In the genomic region with DNA sequence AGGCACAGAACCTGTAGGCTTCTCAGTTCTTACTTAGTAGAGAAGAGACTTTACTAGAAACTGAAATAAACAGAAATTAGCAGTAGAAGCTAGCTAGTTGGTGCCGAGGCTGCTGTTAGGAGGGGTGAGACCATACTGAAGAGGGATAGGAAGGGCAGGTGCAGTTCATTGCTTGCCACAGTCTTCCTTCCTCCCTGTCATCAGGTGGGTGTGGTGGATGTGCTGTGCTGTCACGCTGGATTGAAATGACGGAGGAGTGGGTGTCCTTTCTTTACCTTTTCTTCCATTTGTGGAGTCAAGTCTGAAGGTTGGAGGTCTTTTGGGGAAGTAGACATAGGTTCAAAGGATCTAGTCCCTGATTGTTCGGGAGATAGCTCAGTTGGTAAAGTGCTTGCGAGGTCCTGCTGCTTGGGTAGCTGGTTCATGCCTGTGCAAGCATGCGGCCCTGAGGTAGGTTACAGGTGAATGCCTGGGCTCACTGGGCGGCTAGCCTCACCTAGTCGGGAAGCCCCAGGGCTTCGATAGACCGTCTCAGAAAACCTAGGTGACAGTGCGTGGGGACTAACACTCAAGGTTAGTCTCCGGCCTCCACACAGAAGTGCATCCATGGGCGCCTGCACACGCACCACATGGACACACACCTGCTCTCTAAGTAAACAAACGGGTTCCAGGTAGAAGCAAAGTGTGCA, we compare ENCODE assay signal across 13 mouse cellular contexts. TPM values are rescaled to one million over a fixed set of nuclear protein-coding genes. Genes with fewer than 3 reads are reported as not detected.
DNase-seq lines count a peak whose midpoint lies in the region; ATAC-seq and TF ChIP-seq lines count a peak whose summit lies in the region.
"Had no signal": no experiment of that assay in that cellular context is flagged by ENCODE, and none has a peak within 500 bp of the region (broad histone marks: within the 10 kb centered on the region; RNA-seq: fewer than 3 reads in every experiment).

No protein-coding gene starts in this region.

- 94% methylated on average over 15 of the region's 15 CpGs for WGBS in midbrain, embryonic 11.5 days
- 91% methylated on average over 15 of the region's 15 CpGs for WGBS in midbrain, embryonic 10.5 days
- 65% methylated on average over 15 of the region's 15 CpGs for WGBS in liver, embryonic 14.5 days (ENCODE audit: insufficient replicate concordance)
- WGBS in lung, postnatal 0 days, result 88% methylated on average over 15 of the region's 15 CpGs

- no peaks in the 10 kb centered on the region for H3K9me3 ChIP-seq in midbrain, embryonic 11.5 days (ENCODE audit: control insufficient read depth, low read length)
- no peaks in the 10 kb centered on the region for H3K9me3 ChIP-seq in midbrain, embryonic 10.5 days (replicated peaks)
- H3K9me3 ChIP-seq in liver, embryonic 14.5 days (ENCODE audit: control insufficient read depth, low read length), result no peaks in the 10 kb centered on the region
- H3K9me3 ChIP-seq in lung, postnatal 0 days (ENCODE audit: low read length), result no peaks in the 10 kb centered on the region
- H3K9me3 ChIP-seq: embryonic facial prominence, embryonic 12.5 days; midbrain, embryonic 12.5 days had no signal

- no peak for ATAC-seq in midbrain, embryonic 11.5 days (ENCODE audit: low FRiP score)
- no peak for ATAC-seq in liver, embryonic 14.5 days (ENCODE audit: insufficient read depth)
- no peak for ATAC-seq in lung, postnatal 0 days
- ATAC-seq: forebrain, embryonic 16.5 days; hindbrain, postnatal 0 days had no signal

- no peak for TF ChIP-seq CTCF in liver, embryonic 14.5 days (IDR thresholded peaks at IDR 0.05; ENCODE audit: low read depth)
- no peak for TF ChIP-seq CTCF in lung, postnatal 0 days (IDR thresholded peaks at IDR 0.05)

- no peaks in the 10 kb centered on the region for H3K36me3 ChIP-seq in midbrain, embryonic 11.5 days (ENCODE audit: control insufficient read depth, insufficient read depth, low read length)
- no peaks in the 10 kb centered on the region for H3K36me3 ChIP-seq in midbrain, embryonic 10.5 days
- H3K36me3 ChIP-seq in liver, embryonic 14.5 days (replicated peaks; ENCODE audit: control insufficient read depth, insufficient read depth, low read depth), result no peaks in the 10 kb centered on the region
- no peaks in the 10 kb centered on the region for H3K36me3 ChIP-seq in lung, postnatal 0 days (ENCODE audit: insufficient read depth, low read length)
- H3K36me3 ChIP-seq: embryonic facial prominence, embryonic 12.5 days; midbrain, embryonic 12.5 days had no signal

- no peak for TF ChIP-seq EP300 in liver, embryonic 14.5 days (IDR thresholded peaks at IDR 0.05; ENCODE audit: low read depth)
- TF ChIP-seq EP300 in lung, postnatal 0 days (IDR thresholded peaks at IDR 0.05), result no peak

- peaks cover 3% of the 10 kb centered on the region; the same call in 1 of the 2 replicates for H3K4me1 ChIP-seq in midbrain, embryonic 11.5 days (ENCODE audit: control insufficient read depth, insufficient read depth, low read length)
- H3K4me1 ChIP-seq in midbrain, embryonic 10.5 days, result peaks cover 3% of the 10 kb centered on the region
- peaks cover 39 to 40% of the 10 kb centered on the region in 2 experiments for H3K4me1 ChIP-seq in liver, embryonic 14.5 days (replicated peaks; ENCODE audit: control insufficient read depth in 2 of 2, insufficient read depth in 2 of 2, low read length in 1 of 2)
- no peaks in the 10 kb centered on the region for H3K4me1 ChIP-seq in lung, postnatal 0 days (ENCODE audit: insufficient read depth, low read depth, low read length)

- no peak overlapping the region for H3K9ac ChIP-seq in midbrain, embryonic 11.5 days (ENCODE audit: low read length)
- peak overlapping the region; percentile 45; the same call in 1 of the 2 replicates for H3K9ac ChIP-seq in liver, embryonic 14.5 days (replicated peaks)
- no peak overlapping the region for H3K9ac ChIP-seq in lung, postnatal 0 days (replicated peaks; ENCODE audit: low read depth)
- H3K9ac ChIP-seq: embryonic facial prominence, embryonic 12.5 days; midbrain, embryonic 12.5 days had no signal

- peak; percentile 56 for DNase-seq in midbrain, embryonic 11.5 days (ENCODE audit: low spot score, missing footprints)
- no peak for DNase-seq in midbrain, embryonic 10.5 days (ENCODE audit: low spot score)
- DNase-seq in T-cell, adult 2 months (ENCODE audit: low spot score), result peak; percentile 65
- DNase-seq in liver, embryonic 14.5 days (ENCODE audit: low read depth in 3 of 3, low spot score in 3 of 3), result no peak
- peak; percentile 47 for DNase-seq in thymus, postnatal 25 days
- no peak for DNase-seq in lung, postnatal 0 days (ENCODE audit: low spot score)
- no peak for DNase-seq in kidney, adult 8-10 months
- DNase-seq: adrenal gland, adult 2 months; gastrocnemius, postnatal 36 days had no signal

- H3K27ac ChIP-seq in midbrain, embryonic 11.5 days (ENCODE audit: low read depth, low read length), result no peak overlapping the region
- no peak overlapping the region for H3K27ac ChIP-seq in midbrain, embryonic 10.5 days (replicated peaks)
- no peak overlapping the region for H3K27ac ChIP-seq in liver, embryonic 14.5 days
- H3K27ac ChIP-seq in lung, postnatal 0 days (ENCODE audit: low read length), result no peak overlapping the region
- H3K27ac ChIP-seq: embryonic facial prominence, embryonic 12.5 days; hindbrain, postnatal 0 days; midbrain, embryonic 12.5 days had no signal

- H3K4me2 ChIP-seq in midbrain, embryonic 11.5 days, result no peak overlapping the region
- no peak overlapping the region for H3K4me2 ChIP-seq in liver, embryonic 14.5 days (ENCODE audit: low read depth)
- no peak overlapping the region for H3K4me2 ChIP-seq in lung, postnatal 0 days (replicated peaks; ENCODE audit: low read depth, low read length)
- H3K4me2 ChIP-seq: embryonic facial prominence, embryonic 12.5 days; midbrain, embryonic 12.5 days had no signal

- no peak overlapping the region for H3K4me3 ChIP-seq in midbrain, embryonic 11.5 days (ENCODE audit: low read depth, low read length)
- no peak overlapping the region for H3K4me3 ChIP-seq in midbrain, embryonic 10.5 days
- H3K4me3 ChIP-seq in liver, embryonic 14.5 days (ENCODE audit: insufficient read depth in 1 of 2, low read depth in 2 of 2, low read length in 2 of 2), result no peak overlapping the region
- H3K4me3 ChIP-seq in lung, postnatal 0 days (ENCODE audit: low read depth, low read length), result no peak overlapping the region
- H3K4me3 ChIP-seq: embryonic facial prominence, embryonic 12.5 days; midbrain, embryonic 12.5 days had no signal

- no peaks in the 10 kb centered on the region for H3K27me3 ChIP-seq in midbrain, embryonic 11.5 days (ENCODE audit: control insufficient read depth, insufficient read depth, low read length)
- no peaks in the 10 kb centered on the region for H3K27me3 ChIP-seq in midbrain, embryonic 10.5 days (ENCODE audit: low read depth, poor library complexity, severe bottlenecking)
- no peaks in the 10 kb centered on the region for H3K27me3 ChIP-seq in liver, embryonic 14.5 days (ENCODE audit: control insufficient read depth, insufficient read depth, low read length)
- no peaks in the 10 kb centered on the region for H3K27me3 ChIP-seq in lung, postnatal 0 days (replicated peaks; ENCODE audit: insufficient read depth, low read length)
- H3K27me3 ChIP-seq: embryonic facial prominence, embryonic 12.5 days; midbrain, embryonic 12.5 days had no signal

RNA-seq across cellular contexts. Expression of a gene that starts 6.8 kb away (rescaled TPM):
- 11.9 and 15.0 TPM in 2 replicates for polyA plus RNA-seq in midbrain, embryonic 11.5 days (2014; fragmentation: Nextera tagmentation; extraction: Ambion mirVana)
- 7.6 and 10.6 TPM in 2 replicates for polyA plus RNA-seq in midbrain, embryonic 10.5 days (2016; fragmentation: Nextera tagmentation; extraction: Ambion mirVana)
- 4.8 and 6.3 TPM in 2 replicates for polyA plus RNA-seq in liver, embryonic 14.5 days (2012; rRNA removed)
- polyA plus RNA-seq in liver, embryonic 14.5 days (2014; fragmentation: Nextera tagmentation; extraction: Ambion mirVana), result 7.2 and 7.7 TPM in 2 replicates
- 12.9 and 14.4 TPM in 2 replicates for polyA plus RNA-seq in lung, postnatal 0 days (2015; fragmentation: Nextera tagmentation; extraction: Ambion mirVana)

Comparison
In these comparisons a context has a peak if more than half of its experiments do, and no peak if none do; other contexts are left out.
1. DNase-seq: peak in midbrain, embryonic 11.5 days (single experiment), T-cell, adult 2 months (single experiment) and thymus, postnatal 25 days (single experiment); none in midbrain, embryonic 10.5 days (single experiment), liver, embryonic 14.5 days (0 of 3), lung, postnatal 0 days (single experiment) and kidney, adult 8-10 months (0 of 2).